Mouse (Mus musculus): Measurements from ENCODE around the gene C2cd4c. TPM values are rescaled to one million over a fixed set of nuclear protein-coding genes. Genes with fewer than 3 reads are reported as not detected.
A peak's percentile ranks its signal among the peaks of the same experiment; 100 is the strongest.

C2cd4c gene
- total RNA-seq, 2 experiments from 2014 or later: 16.8 to 17.1 TPM

DNA sequence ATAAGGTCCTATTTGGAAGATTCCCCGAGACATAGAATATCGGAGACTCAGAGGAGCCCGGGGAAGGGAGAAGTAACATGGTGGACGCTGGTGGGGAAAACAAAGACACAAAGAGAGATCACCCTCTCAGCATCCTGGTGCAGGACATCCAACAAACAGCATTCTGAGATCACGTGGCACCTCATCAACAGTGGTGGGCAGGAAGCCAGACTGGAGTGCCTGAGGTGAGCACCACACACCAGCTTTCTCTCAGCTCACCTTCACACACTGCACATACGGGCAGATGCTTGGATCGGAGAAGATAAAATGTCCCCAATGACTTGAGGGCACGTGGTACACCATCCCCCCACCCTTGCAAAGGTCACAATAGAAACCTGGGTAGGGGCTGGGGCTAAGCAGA, 22.5 kb upstream of the C2cd4c start:
- H3K27ac ChIP-seq: peak overlapping the region; percentile 97; the same call in 1 of the 2 replicates
- DNase-seq (ENCODE audit: extremely low spot score in 1 of 2, low spot score in 2 of 2): no peak
- TF ChIP-seq CTCF (IDR thresholded peaks at IDR 0.05): no peak
- intact Hi-C loops (cut with DNase I): no loop called here
- H3K4me3 ChIP-seq: peak overlapping the region; percentile 85

DNA sequence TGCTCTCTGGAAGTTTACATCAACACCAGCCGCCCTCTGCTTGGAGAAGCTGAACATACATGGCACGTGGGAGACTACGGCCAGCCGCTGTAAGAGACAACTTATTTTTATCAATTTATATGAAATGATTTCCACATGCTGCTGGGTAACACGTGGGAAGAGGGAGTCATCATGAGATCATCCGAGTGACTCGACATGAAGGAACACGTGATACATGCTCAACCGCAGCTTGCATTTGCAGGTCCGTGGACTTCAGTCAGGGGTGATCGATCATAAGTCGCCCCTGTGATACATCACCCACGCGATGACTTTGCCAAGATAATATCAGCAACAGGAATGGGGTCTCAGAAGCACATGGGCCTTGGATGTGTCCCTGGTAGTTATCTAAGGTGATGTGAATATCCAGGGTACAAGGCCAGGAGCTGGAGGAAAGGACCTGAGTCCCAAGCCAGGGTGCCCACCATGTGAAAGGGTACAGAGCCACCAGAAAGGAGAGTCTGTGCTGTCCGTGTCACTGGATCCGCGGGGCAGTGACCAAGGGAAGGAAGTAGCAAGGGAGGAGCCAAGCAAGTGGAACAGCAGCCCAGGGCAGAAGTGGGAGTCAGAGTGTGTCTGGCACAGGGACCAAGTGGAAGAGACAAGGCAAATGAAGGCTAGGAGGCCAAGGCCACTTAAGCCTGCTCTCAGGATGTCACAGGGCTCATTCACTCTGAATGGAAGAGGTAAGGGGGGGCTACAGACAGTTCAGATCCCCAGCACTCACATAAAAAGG, 19.4 kb upstream of the C2cd4c start:
- TF ChIP-seq CTCF (IDR thresholded peaks at IDR 0.05): no peak
- Histone ChIP-seq H3K4me3 (no peak overlapping the region), H3K27ac (no peak overlapping the region; the same call in 1 of the 2 replicates)
- no peak for DNase-seq (ENCODE audit: extremely low spot score in 1 of 2, low spot score in 2 of 2)
- intact Hi-C loops (cut with DNase I): no loop called here

DNA sequence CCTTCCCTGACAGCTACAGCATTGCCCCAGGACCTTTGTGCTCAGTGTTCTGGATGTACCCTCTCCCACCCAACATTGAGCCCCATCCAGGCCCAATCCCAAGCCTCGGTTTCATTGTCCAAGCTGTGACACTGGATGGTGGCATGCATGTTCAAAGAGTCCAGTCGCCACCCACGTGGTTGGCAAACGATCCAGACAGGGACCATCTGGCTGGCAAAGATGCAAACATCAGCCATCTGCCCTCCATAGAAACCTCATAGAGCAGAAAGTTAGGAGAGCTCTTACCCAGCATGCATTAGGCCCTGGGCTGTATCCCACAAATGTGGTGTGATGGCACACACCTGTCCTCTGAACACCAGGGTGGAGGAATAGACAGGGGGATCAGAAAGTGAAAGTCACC, 17.6 kb upstream of the C2cd4c start:
- TF ChIP-seq CTCF (IDR thresholded peaks at IDR 0.05): no peak
- no peak for DNase-seq (ENCODE audit: extremely low spot score in 1 of 2, low spot score in 2 of 2)
- Histone ChIP-seq H3K4me3 (no peak overlapping the region), H3K27ac (no peak overlapping the region)
- intact Hi-C loops (cut with DNase I): no loop called here

DNA sequence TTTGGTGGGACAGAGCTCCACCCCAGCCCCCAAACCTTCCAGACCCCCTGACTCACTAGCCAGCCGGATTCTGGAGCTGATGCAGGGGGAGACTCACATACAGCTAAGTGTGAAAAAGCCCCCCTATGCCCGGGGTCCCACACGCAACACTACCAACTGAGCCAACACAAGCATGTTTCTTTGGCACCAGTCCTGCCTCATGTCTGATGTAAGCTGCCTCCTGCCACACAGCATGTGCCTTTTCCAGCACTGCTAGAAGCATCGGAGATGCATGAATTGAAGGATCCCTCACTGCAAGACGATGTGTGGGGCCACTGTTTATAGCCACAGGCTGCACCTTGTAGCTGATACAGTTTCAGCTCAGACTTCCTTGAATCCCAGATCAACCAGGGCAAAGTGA, 14.6 kb upstream of the C2cd4c start:
- no peak for TF ChIP-seq CTCF (IDR thresholded peaks at IDR 0.05)
- no peak for DNase-seq (ENCODE audit: extremely low spot score in 1 of 2, low spot score in 2 of 2)

DNA sequence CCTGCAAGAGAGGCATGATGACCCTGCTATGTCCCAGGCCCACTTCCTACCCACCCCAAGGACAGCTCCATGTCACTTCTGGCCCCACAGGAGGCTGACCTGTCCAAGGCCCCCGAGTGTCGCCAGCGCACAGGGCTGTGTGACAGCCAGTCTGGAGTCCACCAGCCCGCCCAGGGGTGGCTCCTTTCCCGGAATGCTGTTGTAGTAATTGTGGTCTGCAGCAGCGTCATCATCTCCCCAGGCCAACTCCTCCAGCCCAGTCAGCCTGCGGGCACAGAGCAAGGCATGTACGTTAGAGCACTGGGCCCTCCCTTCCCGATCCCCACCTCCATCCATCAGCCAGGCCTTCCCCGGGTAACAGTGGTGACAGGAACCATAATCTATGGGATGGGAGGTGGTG, 12.3 kb upstream of the C2cd4c start:
- intact Hi-C loops (cut with DNase I): no loop called here
- H3K27ac ChIP-seq: no peak overlapping the region
- DNase-seq (ENCODE audit: extremely low spot score in 1 of 2, low spot score in 2 of 2): no peak
- no peak for TF ChIP-seq CTCF (IDR thresholded peaks at IDR 0.05)
- no peak overlapping the region for H3K4me3 ChIP-seq

More for the DNA sequence above, 14.6 kb upstream of the C2cd4c start:
- Histone ChIP-seq H3K27ac (no peak overlapping the region), H3K4me3 (no peak overlapping the region)
- intact Hi-C loops (cut with DNase I): no loop called here

DNA sequence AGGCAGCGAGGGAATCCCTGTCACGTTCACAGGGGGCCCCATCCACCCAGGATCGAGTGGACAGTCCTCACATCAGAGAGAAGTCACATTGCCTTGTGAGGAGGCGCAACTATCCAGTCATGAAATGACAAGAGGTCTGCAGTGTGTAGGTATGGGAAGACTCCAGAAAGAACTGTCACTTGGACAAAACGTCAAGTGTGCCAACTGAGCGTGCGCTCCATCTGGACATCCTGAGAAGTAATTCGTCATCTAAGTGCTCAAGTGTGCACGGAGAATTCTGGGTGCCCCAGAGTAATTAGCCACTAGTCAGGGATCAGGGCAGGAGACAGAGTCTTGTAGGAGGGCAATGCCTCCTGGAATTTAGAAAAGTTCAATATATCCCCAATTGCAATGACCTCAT, 11.6 kb upstream of the C2cd4c start:
- TF ChIP-seq CTCF (IDR thresholded peaks at IDR 0.05): no peak
- H3K4me3 ChIP-seq: no peak overlapping the region
- no peak overlapping the region for H3K27ac ChIP-seq
- intact Hi-C loops (cut with DNase I): no loop called here
- no peak for DNase-seq (ENCODE audit: extremely low spot score in 1 of 2, low spot score in 2 of 2)

DNA sequence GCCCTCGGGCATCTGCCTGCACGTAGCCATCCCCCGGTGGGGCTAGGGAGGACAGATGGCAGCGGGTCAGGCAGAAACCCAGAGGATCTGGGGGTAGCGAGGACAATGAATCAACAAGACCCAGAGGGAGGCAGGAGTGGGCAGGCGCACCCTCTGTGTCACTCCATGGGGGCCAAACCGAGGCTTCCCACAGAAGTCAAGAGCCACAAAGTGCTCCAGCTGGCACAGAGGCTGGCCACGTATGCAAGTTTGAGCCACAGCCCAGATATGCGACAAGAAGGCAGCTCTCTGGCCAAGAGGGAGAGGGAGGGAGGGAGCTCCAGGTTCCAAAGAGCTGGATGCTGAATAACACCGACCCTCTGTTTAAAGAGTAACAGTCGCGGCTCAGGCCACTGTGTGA, 10.1 kb upstream of the C2cd4c start:
- intact Hi-C loops (cut with DNase I): no loop called here

DNA sequence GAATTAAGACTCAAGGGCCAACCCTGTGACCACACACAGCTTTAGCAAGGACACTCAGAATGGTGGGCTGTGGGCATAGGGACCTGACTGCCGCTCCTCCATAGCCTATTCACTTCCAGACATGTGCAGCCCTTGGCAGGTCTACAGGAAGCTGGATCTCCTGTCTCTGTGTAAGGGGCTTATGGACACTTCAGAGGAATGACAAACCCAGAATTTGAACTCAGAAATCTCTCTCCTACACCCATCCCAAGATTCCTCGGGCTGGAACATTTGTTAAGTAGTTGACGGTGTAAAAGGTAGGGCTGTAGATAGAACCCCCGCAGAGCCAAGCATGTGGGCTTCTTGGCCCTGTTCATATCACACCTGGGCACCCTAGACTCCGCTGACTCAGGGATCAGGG, 2.6 kb upstream of the C2cd4c start:
- no peak for DNase-seq (ENCODE audit: extremely low spot score in 1 of 2, low spot score in 2 of 2)
- H3K4me3 ChIP-seq: no peak overlapping the region
- intact Hi-C loops (cut with DNase I): no loop called here
- H3K27ac ChIP-seq: peak overlapping the region; percentile 34; the same call in 1 of the 2 replicates
- no peak for TF ChIP-seq CTCF (IDR thresholded peaks at IDR 0.05)

More for the DNA sequence above, 10.1 kb upstream of the C2cd4c start:
- DNase-seq (ENCODE audit: extremely low spot score in 1 of 2, low spot score in 2 of 2): no peak
- no peak overlapping the region for H3K27ac ChIP-seq
- no peak overlapping the region for H3K4me3 ChIP-seq
- no peak for TF ChIP-seq CTCF (IDR thresholded peaks at IDR 0.05)

DNA sequence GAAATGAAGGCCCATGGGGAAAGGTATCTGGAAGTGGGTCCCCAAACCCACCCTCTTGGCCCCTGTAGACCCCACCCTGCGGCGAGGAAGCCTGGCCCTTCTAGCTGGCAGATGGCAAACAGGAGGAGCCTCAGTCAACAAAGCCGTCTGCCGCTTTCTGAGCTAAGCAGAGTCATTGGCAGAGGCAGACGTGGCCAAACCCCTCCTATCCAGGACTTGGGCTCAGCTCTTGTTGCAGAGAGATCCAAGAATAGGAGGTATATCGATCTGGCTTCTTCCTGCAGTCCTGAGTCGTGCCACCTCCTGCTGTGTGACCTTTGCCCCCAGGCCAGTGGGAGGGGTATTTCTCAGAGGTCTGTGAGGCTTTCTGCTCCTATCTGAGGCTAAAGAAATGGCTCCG, 2.0 kb upstream of the C2cd4c start:
- TF ChIP-seq CTCF (IDR thresholded peaks at IDR 0.05): no peak
- no peak for DNase-seq (ENCODE audit: extremely low spot score in 1 of 2, low spot score in 2 of 2)
- Histone ChIP-seq H3K27ac (peak overlapping the region; percentile 34; the same call in 1 of the 2 replicates), H3K4me3 (no peak overlapping the region)
- intact Hi-C loops (cut with DNase I): no loop called here

DNA sequence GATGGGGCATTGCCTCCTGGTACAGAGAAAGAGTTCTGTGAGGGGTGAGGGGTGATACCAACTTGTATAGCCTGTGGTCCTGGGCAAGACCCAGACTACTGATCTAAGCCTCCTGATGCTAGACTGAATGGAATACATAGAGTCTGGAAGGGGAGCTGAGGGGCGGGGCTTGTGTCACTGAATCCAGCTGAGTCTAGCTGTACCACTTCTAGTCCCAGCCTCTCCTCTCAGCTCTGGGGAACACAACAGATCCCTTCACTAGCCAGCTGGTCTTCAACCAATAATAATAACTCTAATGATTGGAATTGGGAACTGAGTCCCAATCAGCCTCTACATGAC, 449 bp upstream of the C2cd4c start:
- intact Hi-C loops (cut with DNase I): no loop called here
- H3K27ac ChIP-seq: no peak overlapping the region; the same call in 1 of the 2 replicates
- H3K4me3 ChIP-seq: peak overlapping the region; percentile 71
- TF ChIP-seq CTCF (IDR thresholded peaks at IDR 0.05): no peak
- DNase-seq (ENCODE audit: extremely low spot score in 1 of 2, low spot score in 2 of 2): no peak

DNA sequence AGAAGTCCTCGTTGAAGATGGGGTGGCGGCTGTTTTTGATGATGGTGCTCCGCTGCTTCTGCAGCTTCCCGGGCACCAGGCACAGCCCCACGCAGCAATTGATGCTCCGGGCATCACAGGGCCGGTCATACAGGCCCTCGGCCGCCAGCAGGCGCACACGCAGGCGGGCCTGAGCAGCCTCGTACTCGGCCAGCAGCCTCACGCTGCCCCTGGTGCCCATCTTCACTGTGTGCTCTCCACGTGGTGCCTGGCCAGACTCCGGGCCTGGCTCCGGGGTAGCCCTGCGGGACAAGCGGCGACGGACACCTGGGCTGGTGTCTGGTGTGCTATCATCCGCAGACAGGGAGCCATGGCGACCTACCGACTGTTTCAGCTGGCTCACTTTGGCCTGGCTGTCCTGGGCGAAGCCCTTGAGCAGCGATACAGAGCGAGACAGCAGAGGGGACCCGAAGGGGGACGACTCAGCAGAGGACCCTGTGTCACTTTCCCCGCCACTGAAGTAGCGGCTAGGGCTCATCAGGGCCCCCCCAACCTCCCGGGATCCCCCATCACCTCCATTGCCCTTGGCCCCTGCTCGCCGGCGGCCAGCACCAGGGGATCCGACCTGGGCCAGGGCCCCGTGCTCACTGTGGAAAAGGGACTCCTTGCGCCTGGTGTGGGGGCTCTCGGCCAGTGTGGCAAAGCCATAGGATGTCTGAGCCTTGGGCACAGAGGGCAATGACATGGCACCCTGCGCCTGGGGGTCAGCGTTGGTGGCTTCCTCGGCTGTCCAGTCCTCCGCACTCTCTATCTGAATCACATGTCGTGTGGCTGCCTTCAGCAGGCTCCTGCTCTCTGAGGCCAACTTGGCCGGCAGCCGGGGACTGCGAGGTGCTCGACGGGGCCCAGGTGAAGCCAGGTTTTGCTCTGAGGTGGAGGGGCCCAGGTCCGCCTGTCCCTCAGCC, 1.4 kb downstream of the C2cd4c start:
- Histone ChIP-seq H3K4me3 (peak overlapping the region; percentile 71; the same call in 1 of the 2 replicates), H3K27ac (no peak overlapping the region)
- no peak for DNase-seq (ENCODE audit: extremely low spot score in 1 of 2, low spot score in 2 of 2)
- TF ChIP-seq CTCF (IDR thresholded peaks at IDR 0.05): peak; percentile 37
- intact Hi-C loops (cut with DNase I): no loop called here

DNA sequence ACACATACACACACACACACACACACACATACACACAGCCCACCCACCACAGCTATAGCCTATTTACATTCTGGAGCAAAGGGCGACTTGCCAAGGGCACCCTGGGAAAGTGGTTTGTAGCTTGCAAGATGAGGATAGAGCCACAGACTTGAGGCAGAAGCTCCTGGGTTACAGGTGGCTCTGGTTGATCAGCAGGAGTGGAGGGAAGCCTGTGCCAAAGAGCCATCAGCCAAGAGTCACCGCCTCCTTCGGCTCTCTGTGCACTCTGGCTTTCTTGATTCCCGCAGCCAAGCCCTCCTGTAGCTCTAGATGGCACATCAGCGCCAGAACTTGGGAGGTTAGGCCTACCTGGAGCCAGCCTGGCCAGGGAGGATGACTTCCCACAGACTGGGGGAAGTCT, 2.5 kb downstream of the C2cd4c start:
- intact Hi-C loops (cut with DNase I): no loop called here
- Histone ChIP-seq H3K27ac (no peak overlapping the region), H3K4me3 (no peak overlapping the region)

More for the DNA sequence above, 2.5 kb downstream of the C2cd4c start:
- TF ChIP-seq CTCF (IDR thresholded peaks at IDR 0.05): no peak
- no peak for DNase-seq (ENCODE audit: extremely low spot score in 1 of 2, low spot score in 2 of 2)

All from left cerebral cortex, adult 2 months (tissue).